Mouse (Mus musculus) heart, adult 9 months (tissue): ENCODE data around the gene Agap2.
A peak's percentile ranks its signal among the peaks of the same experiment; 100 is the strongest.
"Not testable (repeated sequence)": the region's sequence is repeated elsewhere in the genome, so short reads cannot be mapped to it uniquely, and the experiment has no call there.

Source experiments
- DNase-seq, 2 experiments: peaks; one replicate each; pipeline ENCODE4 v3.0.0; 2022; ENCODE audit warnings: low spot score in 2 of 2

Agap2 gene

DNA sequence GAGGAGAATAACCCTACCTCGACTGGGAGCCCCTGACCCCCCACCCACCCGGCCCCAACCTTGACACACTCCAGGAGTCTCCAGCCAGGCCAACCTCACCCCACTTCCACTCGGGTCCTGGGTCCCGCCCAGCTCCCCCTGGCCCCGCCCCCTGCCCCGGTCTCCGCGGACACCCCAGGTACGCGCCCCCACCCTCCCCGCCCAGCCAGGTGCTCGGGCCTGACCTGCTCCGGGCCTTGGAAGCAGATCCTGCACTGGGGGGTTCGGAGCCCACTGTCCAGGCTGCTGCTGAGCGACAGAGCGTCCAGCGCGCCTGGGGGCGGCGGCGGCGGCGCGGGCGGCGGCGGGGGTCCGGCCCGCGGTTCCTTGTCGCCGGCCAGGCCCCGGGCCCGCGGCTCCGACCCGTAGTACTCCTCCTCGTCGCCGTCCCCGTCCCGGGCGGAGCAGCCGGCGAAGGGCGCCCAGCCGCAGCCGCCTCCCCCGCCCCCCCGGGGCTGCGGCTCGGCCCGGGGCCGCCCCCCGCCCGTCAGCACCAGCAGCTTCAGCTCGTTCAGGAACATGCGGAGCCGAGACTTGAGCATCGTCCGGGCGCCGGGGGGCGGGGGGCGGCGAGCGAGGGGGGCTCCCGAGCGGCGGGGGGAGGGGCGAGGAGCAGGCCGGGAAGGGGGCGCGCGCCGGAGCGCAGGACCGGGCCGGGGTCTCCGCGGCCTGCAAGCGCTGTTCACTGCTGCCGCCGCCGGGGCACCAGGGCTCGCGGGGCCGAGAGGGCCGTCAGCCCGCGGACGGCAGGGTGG is 15.7 kb upstream of the Agap2 start:
- no peak for DNase-seq

GRCm38 (mm10) chr10:127059968-127060916 is 14.8 kb upstream of the Agap2 start, which contains the start of gene March9:
Gene March9 (minus strand): TSS chr10:127060184.
- no peak for DNase-seq

DNA sequence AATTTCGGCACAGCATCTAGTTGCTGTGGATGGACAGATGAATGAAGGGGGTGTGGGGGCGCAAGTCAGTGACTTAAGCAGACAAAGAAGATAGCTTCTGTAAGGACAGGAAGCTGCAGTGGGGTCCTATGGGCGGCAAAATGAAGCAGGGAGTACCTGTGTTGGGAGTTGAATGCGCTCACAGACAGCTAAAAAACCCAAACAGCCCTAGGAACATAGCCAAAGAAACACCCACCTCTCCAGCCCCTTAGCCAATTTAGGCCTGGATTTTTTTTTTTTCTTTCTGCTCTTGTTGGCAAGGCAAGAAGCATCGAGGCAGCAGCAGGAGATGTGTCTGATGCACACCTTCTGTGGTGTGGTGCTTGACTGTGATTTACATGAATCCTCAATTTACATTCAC is 14.0 kb upstream of the Agap2 start:
- no peak for DNase-seq

DNA sequence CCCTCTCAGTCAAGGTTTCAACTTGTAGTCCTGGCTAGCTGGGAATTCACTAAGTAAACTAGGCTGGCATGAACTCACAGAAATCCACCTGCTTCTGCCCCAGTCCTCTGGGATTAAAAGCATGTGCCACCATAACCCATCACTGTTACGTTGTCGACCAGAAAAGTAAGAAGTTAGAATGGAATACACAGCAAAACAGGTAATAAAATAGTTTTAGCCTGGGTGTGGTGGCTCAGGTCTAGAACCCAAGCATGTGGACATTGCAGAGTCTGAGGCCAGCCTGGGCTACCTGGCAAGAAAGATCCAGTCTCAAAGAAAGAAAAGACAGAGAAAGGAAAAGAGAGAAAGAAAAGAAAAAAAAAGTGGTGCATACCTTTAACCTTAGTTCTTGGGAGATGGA is 13.6 kb upstream of the Agap2 start:
- no peak for DNase-seq

- DNase-seq, result not testable (repeated sequence)
Measured at GRCm38 (mm10) chr10:127062101-127062500, 13.0 kb upstream of the Agap2 start.

- DNase-seq, result no peak
Measured at GRCm38 (mm10) chr10:127062503-127062902, 12.6 kb upstream of the Agap2 start.

DNA sequence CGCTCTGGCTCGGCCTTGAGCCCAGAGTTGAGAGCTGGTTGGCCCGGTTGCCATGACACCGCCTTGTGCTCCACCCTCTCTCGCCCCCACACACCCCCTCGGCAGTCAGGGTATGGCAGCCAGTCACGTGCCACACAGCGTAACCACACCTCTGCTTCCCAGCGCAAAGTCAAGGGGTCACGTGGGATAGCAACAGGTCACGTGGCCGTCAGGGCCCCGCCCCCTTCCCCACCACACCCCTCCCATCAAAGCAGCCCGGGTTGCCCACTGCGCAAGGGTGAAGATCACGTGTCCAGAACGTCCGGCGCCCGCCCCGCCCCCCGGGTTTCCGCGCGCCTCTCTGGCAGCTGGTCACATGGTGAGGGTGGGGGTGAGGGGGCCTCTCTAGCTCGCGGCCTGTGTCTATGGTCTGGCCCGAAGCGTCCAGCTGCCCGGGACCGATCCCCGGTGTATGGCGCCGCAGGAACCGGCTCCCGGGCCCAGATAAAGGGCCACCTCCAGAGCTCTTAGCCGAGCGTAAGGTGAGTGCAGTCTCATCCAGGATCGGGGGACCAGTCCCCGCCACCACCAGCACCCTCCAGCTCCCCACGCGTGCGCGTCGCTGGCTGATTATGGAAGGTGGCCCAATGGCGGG is 11.7 kb upstream of the Agap2 start, which contains the start of gene Cdk4:
Gene Cdk4 (plus strand): TSS at position 296 of the 634 bp plus-strand sequence.
- DNase-seq, result peak; percentile 98 to 99

DNA sequence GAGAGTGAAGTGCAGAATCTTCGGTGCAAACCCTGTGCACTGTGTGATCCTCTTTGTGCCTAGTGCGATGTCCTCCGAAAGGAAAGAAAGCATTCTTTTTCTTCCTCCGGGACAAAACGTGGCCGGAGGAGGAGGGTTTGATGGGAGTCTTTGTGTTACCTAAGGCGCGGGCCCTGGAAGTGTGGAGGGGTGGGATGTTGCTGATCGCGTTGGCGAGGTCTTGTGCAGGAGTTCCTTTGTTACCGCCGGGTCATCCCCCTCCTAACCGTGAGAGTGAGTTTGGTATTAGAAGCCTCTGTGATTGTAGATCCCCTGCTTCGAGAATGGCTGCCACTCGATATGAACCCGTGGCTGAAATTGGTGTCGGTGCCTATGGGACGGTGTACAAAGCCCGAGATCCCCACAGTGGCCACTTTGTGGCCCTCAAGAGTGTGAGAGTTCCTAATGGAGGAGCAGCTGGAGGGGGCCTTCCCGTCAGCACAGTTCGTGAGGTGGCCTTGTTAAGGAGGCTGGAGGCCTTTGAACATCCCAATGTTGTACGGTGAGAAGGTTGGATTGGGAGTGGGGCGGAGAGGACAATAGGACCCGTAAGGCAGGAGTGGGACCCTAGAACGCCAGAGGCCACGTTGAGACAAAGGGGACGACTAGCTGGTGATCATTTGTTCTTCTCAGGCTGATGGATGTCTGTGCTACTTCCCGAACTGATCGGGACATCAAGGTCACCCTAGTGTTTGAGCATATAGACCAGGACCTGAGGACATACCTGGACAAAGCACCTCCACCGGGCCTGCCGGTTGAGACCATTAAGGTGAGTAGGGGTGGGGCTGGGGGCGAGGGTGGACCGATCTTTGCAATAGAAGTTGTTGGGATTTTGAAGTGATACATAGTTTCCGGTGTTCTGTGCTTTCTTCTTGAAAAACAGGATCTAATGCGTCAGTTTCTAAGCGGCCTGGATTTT is 10.9 kb upstream of the Agap2 start:
- no peak for DNase-seq

DNA sequence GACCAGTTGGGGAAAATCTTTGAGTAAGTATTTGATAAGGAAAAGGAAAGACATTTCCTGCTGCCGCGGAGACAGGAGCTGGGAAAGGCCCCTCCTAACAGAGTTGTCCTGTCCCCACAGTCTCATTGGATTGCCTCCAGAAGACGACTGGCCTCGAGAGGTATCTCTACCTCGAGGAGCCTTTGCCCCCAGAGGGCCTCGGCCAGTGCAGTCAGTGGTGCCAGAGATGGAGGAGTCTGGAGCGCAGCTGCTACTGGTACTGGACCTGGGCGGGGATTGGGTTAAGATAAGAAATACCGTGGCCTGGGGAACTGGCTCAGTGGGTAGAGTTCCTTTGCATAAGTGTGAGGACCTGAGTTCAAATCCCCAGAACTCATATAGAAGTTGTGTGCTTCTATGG is 9.1 kb upstream of the Agap2 start:
- no peak for DNase-seq

DNA sequence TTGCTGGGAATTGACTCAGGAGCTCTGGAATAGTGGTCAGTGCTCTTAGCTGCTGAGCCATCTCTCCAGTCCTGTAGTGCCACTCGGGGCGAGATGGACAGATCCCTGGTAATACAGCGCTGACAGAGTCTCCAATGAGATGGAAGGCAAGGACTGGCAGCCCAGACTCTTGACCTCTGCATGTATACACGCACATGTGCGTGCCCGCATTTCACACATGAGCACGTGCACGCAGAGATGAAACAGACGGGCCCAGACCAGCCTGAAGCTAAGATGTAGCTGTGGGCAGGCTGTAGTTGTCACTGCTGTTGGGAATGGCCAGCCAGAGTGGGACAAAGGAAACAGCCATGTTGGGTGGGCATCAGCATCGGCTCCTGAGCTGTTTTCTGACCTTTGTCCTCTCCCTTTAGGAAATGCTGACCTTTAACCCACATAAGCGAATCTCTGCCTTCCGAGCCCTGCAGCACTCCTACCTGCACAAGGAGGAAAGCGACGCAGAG is 8.5 kb upstream of the Agap2 start:
- no peak for DNase-seq

DNA sequence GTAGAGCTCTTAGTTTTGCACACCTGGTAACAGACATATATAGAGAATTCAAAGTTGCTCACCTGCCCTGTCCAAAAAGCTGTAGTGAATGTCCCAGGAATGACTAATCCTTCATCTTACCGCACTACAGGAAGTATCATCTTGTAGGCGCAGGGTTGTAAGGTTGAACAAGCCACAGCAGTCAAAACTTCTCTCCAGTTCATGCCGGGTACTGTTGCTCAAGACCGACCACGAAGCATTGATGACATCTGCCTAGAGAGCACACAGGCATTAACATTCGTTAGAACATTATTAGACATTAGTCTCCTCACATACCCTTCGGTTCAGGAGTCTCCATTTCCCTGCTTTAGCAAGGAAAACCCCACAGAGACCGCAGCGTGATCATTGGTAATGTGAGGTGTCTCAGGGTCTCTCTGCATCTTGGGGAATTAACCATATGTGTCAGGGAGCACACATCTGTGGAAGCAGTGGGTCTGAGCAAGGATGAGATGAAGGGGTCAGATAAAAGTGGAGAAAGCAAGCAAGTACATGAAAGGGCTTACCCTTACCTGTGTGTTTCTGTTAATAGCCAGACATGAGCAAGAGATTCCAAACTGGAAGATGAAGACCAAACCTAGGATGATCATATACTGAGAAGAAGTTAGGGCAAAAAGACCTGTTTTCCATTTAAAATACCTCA is 6.6 kb upstream of the Agap2 start:
- DNase-seq, result no peak

- DNase-seq, result no peak
Measured at GRCm38 (mm10) chr10:127069281-127070189, 5.5 kb upstream of the Agap2 start.

DNA sequence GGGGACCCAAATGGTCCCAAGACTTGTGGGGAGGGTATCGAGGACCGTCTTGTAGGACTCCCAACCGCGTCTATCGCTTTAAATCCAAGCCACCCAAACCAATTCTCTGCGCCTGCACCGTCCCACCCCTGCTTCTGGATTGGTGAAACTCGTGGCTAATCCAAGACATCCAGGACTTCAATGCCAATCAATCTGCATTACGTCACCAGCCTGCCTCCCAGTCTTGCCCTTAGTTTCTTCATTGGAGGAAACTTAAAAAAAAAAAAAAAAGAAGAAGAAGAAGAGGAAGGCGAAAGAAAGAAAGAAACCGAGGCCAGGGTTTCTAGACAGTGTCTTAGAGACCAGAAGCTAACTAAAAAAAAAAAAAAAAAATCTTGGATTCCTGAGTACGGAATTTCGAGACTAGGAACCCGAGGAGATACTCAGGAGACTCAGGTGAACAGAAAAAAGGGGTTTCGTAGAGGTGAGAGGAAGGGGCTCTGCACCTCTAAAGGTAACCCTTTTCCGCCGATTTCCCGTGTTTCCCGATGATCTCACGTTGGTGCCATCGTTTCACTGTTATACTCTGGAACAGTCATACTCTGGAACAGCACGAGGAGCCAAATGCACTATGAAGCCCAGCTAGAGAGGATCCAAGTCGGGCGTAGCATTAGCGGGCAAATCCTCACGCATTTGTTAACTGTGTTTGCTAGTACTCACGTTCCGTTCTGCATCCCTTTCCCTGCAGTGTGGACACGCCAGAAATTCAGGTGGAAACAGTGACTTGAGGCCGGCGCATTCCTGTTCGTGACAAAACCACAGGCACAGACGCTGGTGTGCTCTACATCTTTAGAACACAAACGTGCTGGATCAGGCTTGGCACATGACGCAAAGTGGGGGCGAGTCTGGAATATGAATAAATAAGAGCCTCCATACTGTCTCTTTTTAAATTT is 4.6 kb upstream of the Agap2 start, which contains the start of gene Tspan31:
Gene Tspan31 (minus strand): TSS at position 75 of the 932 bp plus-strand sequence.
- peak; percentile 95 to 96 for DNase-seq

DNA sequence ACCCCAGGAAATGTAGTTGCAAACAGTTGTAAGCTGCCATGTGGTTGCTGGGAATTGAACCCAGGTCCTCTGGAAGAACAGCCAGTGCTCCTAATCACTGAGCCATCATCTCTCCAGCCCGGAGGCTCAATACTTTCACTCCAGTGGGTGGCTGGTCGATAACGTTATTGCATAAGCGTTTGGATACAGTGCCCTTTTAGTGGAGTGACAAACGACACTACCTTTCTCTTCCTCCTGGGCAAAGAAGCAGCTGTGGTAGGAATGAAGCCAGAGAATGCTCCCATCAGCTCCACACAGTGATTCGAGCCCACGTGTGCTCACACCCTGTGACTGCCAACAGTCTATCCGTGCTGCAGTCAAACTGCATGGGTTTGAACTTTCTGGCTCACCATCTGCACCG is 3.9 kb upstream of the Agap2 start:
- no peak for DNase-seq

DNA sequence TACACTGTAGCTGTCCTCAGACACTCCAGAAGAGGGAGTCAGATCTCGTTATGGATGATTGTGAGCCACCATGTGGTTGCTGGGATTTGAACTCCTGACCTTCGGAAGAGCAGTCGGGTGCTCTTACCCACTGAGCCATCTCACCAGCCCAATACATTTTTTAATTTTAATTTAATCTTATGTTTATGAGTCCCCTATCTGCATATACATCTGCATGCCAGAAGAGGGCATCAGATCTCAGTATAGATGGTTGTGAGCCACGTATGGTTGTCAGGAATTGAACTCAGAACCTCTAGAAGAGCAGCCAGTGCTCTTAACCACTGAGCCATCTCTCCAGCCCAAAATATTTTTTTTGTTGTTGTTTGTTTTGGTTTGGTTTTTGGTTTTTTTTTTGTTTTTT is 2.8 kb upstream of the Agap2 start:
- not testable (repeated sequence) for DNase-seq

DNA sequence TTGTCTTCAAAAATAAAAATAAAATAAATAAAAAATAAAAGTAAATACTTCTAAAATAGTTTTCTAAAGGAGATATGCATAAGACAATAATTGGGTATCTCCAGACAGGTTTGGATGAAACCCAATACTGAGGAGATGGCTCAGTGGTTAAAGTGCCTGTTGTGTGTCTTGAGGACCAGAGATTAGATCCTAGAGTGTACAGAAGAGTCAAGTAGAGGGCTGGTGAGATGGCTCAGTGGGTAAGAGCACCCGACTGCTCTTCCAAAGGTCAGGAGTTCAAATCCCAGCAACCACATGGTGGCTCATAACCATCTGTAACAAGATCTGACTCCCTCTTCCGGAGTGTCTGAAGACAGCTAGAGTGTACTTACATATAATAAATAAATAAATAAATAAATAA is 2.1 kb upstream of the Agap2 start:
- DNase-seq, result not testable (repeated sequence)

DNA sequence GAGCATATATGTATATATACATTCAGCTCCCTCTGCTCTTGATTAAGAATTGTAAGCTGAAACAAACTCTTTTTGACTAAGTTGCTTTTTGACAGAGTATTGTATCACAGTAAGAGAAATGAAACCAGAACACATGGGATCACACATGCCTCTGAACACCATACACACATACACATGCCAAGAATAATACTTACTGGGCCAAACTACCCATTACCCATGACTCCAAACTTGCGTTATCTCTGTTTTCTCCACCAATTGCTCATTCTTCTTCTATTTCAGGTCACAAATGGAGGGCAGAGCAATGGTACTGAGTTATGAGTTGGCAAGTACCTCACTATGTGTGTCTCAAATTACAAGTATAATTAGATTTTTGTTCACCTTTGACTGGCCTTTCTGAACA is 1.1 kb upstream of the Agap2 start:
- DNase-seq, result no peak

GRCm38 (mm10) chr10:127075651-127076050 is 567 bp downstream of the Agap2 start:
- DNase-seq, result no peak
